Comparison of ENCODE assay signal across 8 mouse cellular contexts in the genomic region with DNA sequence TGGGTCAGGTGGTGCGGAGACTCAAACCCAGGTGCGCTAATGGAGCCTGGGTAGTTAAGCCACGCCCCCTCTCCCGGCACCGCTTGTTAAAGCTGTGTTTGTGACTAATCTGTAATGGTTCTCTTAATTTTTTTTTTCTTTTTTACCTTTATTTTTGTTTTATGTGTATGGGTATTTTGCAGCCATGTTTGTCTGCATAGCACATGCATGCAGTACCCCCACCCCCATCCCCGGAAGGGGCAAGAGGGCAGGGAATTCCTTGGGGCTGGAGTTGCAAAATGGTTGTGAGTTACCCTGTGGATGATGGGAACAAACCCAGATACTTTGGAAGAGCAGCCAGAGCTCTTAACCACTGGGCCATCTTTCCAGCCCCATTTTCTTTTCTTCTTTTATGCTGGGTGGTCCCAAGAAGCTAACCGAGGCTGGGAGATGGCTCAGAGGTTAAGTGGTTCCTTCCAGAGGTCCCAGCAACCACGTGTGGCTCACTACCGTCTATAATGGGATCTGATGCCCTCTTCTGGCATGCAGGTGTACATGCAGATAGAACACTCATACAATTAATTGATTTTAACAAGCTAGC. TPM values are rescaled to one million over a fixed set of nuclear protein-coding genes. Genes with fewer than 3 reads are reported as not detected.
A peak's percentile ranks its signal among the peaks of the same experiment; 100 is the strongest.
DNase-seq lines count a peak whose midpoint lies in the region; ATAC-seq and TF ChIP-seq lines count a peak whose summit lies in the region.

No protein-coding gene starts in this region.

- H3K9ac ChIP-seq in kidney, postnatal 0 days (ENCODE audit: low read depth, low read length) = no peak overlapping the region

- ATAC-seq in kidney, postnatal 0 days (replicated peaks; ENCODE audit: low FRiP score, low read depth) = no peak
- ATAC-seq in cerebellum, adult (ENCODE audit: insufficient number of reproducible peaks, low FRiP score, low TSS enrichment) = no peak

- no peak for DNase-seq in heart, embryonic 10.5 days (ENCODE audit: low spot score)
- DNase-seq in heart, postnatal 25 days (ENCODE audit: low spot score) = no peak
- DNase-seq in 3134 (ENCODE audit: extremely low read depth, insufficient read length, low spot score) (peak; percentile 43), ZHBTc4 (ENCODE audit: low read depth, low spot score) (peak; percentile 87)
- DNase-seq in kidney, postnatal 0 days (ENCODE audit: low spot score) = peak; percentile 58
- DNase-seq in yolk sac, embryonic 10.5 days (ENCODE audit: low spot score) = peak; percentile 34
- DNase-seq in right cerebral cortex, postnatal 36 days (ENCODE audit: low spot score in 2 of 2) = no peak

- no peaks in the 10 kb centered on the region for H3K9me3 ChIP-seq in heart, embryonic 10.5 days
- H3K9me3 ChIP-seq in kidney, postnatal 0 days (replicated peaks; ENCODE audit: low read length) = no peaks in the 10 kb centered on the region

- H3K27ac ChIP-seq in heart, embryonic 10.5 days = 0 out of 2 replicates have a peak overlapping the region, but pooled peaks have one; percentile 7
- H3K27ac ChIP-seq in kidney, postnatal 0 days = no peak overlapping the region

- peak overlapping the region; percentile 36 for H3K4me2 ChIP-seq in kidney, postnatal 0 days (ENCODE audit: low read length)

- H3K36me3 ChIP-seq in heart, embryonic 10.5 days = no peaks in the 10 kb centered on the region
- no peaks in the 10 kb centered on the region for H3K36me3 ChIP-seq in kidney, postnatal 0 days (ENCODE audit: insufficient read depth, low read length)

- intact Hi-C loops in heart, postnatal 25 days (cut with DNase I) = no loop called here

- WGBS in heart, embryonic 10.5 days = 9% methylated on average over 9 of the region's 9 CpGs
- 8% methylated on average over 9 of the region's 9 CpGs for WGBS in kidney, postnatal 0 days

- H3K4me1 ChIP-seq in heart, embryonic 10.5 days = peaks cover 13% of the 10 kb centered on the region
- no peaks in the 10 kb centered on the region; the same call in 1 of the 2 replicates for H3K4me1 ChIP-seq in kidney, postnatal 0 days (replicated peaks; ENCODE audit: insufficient read depth, low read length)

- H3K27me3 ChIP-seq in heart, embryonic 10.5 days (ENCODE audit: insufficient read depth, poor library complexity, severe bottlenecking) = no peaks in the 10 kb centered on the region
- no peaks in the 10 kb centered on the region for H3K27me3 ChIP-seq in kidney, postnatal 0 days (ENCODE audit: insufficient read depth, low read length)

- TF ChIP-seq CTCF in kidney, postnatal 0 days (IDR thresholded peaks at IDR 0.05; ENCODE audit: low read depth) = peak; percentile 73

- peak overlapping the region; percentile 33 for H3K4me3 ChIP-seq in heart, embryonic 10.5 days
- no peak overlapping the region for H3K4me3 ChIP-seq in kidney, postnatal 0 days (replicated peaks; ENCODE audit: low read depth, low read length)

RNA-seq across cellular contexts. Expression of a gene that starts 12.2 kb away (rescaled TPM):
- 42.1 and 58.5 TPM in 2 replicates for polyA plus RNA-seq in heart, embryonic 10.5 days (2016; fragmentation: Nextera tagmentation; extraction: Ambion mirVana)
- 1 to 10 TPM; 7.7 to 7.9 TPM for total RNA-seq in heart, postnatal 25 days (2021)
- polyA plus RNA-seq in kidney, postnatal 0 days (2015; fragmentation: Nextera tagmentation; extraction: Ambion mirVana) = 33.5 and 34.6 TPM in 2 replicates

RNA-seq across cellular contexts. Expression of a gene that starts 20.5 kb away (rescaled TPM):
- polyA plus RNA-seq in heart, embryonic 10.5 days (2016; fragmentation: Nextera tagmentation; extraction: Ambion mirVana) = 2.7 and 7.5 TPM in 2 replicates
- total RNA-seq in heart, postnatal 25 days (2021) = under 1 TPM; 0.16 to 0.45 TPM
- 8.8 TPM in 2 replicates for polyA plus RNA-seq in kidney, postnatal 0 days (2015; fragmentation: Nextera tagmentation; extraction: Ambion mirVana)

RNA-seq across cellular contexts. Expression of a gene that starts 25.9 kb away (rescaled TPM):
- polyA plus RNA-seq in heart, embryonic 10.5 days (2016; fragmentation: Nextera tagmentation; extraction: Ambion mirVana) = 0.12 and 0.20 TPM in 2 replicates
- not detected for total RNA-seq in heart, postnatal 25 days (2021)
- 1.3 TPM in 2 replicates for polyA plus RNA-seq in kidney, postnatal 0 days (2015; fragmentation: Nextera tagmentation; extraction: Ambion mirVana)

RNA-seq across cellular contexts. Expression of a gene that starts 39.1 kb away (rescaled TPM):
- polyA plus RNA-seq in heart, embryonic 10.5 days (2016; fragmentation: Nextera tagmentation; extraction: Ambion mirVana) = 35.7 TPM in 2 replicates
- total RNA-seq in heart, postnatal 25 days (2021) = under 1 TPM; 0.13 to 0.67 TPM
- 11.4 and 11.5 TPM in 2 replicates for polyA plus RNA-seq in kidney, postnatal 0 days (2015; fragmentation: Nextera tagmentation; extraction: Ambion mirVana)

RNA-seq across cellular contexts. Expression of a gene that starts 58.5 kb away (rescaled TPM):
- polyA plus RNA-seq in heart, embryonic 10.5 days (2016; fragmentation: Nextera tagmentation; extraction: Ambion mirVana) = 0.36 and 1.1 TPM in 2 replicates
- total RNA-seq in heart, postnatal 25 days (2021) = under 1 TPM; 0.14 to 0.42 TPM
- polyA plus RNA-seq in kidney, postnatal 0 days (2015; fragmentation: Nextera tagmentation; extraction: Ambion mirVana) = 0.26 and 0.82 TPM in 2 replicates

Comparison
In these comparisons a context has a peak if more than half of its experiments do, and no peak if none do; other contexts are left out.
1. DNase-seq: peak in 3134 (single experiment), ZHBTc4 (single experiment), kidney, postnatal 0 days (single experiment) and yolk sac, embryonic 10.5 days (single experiment); none in heart, embryonic 10.5 days (single experiment), heart, postnatal 25 days (single experiment) and right cerebral cortex, postnatal 36 days (0 of 2).